Mouse (Mus musculus) liver (tissue): ENCODE data around the gene Art2b.
"Not testable (repeated sequence)": the region's sequence is repeated elsewhere in the genome, so short reads cannot be mapped to it uniquely, and the experiment has no call there.

Source experiments
- DNase-seq: peaks from one replicate; pipeline ENCODE4 v3.0.0-alpha.2; 2020; ENCODE audit warnings: mixed read lengths

Gene Art2b

DNA sequence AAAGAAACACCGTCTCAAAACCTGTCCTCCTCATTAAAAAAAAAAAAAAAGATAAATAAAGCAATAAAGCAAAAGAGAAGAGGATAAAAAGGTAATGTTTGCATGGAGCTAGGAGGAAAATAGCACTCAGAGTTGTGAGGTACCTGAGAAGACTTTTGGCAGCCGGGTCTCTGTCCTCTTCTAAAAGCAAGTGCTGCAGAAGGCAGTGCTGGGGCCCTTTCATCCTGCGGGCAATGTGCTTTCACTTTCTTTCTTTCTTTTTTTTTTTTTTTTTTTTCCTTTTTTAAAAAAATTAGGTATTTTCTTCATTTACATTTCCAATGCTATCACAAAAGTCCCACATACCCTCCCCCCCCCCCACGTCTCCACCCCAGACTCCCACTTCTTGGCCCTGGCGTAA lies at the start of gene Art2b:
Art2b (minus strand) TSS at position 193 of the 400 bp plus-strand sequence.
- DNase-seq: no peak

DNA sequence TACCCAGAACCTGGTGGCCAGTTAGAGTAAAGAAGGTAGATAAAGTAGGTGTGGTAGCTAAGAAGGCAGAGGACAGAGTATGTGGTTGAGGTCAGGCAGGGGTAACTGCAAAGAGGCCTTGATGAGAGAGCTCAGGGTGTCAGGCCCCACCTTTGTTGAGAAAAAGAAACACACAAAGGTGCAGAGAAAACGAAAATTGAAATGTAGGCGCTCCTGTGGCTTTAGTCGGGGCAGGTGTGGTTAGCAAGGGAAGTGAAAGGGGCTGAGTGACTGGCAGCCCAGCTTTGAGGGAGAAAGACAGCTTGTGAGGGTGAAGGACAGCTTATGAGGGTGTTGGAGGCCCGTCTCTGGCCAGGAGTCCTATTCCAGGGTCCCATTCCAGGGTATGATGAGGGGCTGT lies 49.1 kb upstream of the Art2b start:
- no peak for DNase-seq

DNA sequence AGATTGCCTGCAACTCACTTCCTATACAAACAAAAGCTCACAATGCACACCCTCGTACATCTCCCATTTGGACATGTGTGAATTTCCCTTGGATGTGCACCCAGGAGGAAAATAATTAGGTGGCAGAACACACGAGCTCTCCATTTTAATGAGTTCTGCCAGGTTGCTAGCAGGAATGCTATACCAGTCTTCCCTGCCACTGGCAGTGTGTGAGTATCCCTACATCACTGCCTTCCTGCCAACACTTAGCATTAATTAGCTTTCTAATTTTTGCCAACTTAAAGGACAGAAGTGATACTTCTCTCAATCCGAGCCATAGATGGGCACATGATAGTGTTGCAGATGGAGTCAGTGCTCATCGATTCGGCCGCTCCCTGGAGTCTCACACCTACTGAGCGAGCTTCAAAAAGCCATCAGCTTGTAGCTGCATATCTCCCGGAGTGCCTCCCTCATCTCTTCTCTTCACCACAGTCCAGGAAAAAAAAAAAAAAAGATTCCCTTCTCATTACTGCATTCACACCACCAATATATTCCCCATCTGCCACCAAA lies 48.3 kb upstream of the Art2b start:
- no peak for DNase-seq

DNA sequence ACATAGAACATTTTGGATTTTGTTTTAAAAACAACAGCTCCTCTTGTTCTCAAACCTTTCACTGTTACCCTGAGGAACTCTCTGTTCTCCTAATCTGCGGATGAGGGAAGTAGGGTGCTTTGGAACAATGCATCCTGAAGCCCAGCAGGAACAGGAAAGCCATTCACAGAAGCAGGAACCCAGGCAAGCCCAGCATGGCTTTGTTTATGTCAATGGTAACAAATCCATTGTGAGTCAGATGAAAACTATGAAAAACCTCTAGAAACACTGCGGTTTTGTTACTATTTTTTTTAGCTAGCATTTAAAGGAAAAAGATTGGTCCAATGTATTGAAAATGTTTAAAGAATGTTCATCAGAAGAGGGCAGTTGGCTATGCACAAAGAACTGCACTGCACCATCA lies 43.1 kb upstream of the Art2b start:
- no peak for DNase-seq

DNA sequence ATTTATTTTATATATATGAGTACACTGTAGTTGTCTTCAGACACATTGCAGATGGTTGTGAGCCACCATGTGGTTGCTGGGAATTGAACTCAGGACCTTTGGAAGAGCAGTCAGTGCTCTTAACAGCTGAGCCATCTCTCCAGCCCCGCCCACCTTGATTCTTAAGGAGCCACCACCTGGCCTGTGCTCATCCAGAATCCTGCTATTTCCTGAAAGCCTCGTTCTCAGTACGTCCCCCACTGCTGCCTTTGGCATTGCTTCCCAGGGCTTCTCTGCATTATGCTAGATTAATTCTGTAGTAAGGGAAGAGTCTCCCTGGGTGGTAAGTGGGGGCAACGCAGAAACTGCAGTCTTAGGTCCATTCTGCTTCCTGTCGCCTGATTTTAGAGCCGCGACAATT lies 41.8 kb upstream of the Art2b start:
- not testable (repeated sequence) for DNase-seq

DNA sequence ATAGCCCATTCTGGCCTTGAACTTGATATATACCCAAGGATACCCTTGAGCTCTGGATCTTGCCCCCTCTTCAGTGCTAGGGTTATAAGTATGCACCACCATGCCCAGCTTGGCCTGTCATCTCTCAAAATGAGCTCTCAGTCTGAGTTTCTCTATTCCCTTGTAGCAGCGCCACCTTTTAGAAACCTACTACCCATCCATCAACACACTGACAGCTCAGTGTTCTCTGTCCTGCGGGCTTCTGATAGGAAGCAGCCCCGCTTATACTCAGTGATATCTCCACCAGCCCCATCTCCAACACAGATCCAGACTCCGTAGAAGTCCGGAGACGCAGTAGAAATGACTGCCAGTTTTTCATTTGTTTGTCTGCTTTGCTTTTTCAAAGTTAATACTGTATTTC lies 38.9 kb upstream of the Art2b start:
- DNase-seq: no peak

DNA sequence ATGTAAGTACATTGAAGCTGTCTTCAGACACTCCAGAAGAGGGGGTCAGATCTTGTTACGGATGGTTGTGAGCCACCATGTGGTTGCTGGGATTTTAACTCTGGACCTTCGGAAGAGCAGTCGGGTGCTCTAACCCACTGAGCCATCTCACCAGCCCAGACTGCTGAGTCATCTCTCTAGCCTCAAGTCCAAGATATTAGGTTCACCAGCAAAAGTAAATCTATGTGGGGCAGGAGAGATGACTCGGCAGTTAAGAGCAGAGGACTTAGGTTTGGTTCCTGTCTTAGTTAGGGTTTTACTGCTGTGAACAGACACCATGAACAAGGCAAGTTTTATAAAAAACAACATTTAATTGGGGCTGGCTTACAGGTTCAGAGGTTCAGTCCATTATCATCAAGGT lies 36.5 kb upstream of the Art2b start:
- DNase-seq: not testable (repeated sequence)

DNA sequence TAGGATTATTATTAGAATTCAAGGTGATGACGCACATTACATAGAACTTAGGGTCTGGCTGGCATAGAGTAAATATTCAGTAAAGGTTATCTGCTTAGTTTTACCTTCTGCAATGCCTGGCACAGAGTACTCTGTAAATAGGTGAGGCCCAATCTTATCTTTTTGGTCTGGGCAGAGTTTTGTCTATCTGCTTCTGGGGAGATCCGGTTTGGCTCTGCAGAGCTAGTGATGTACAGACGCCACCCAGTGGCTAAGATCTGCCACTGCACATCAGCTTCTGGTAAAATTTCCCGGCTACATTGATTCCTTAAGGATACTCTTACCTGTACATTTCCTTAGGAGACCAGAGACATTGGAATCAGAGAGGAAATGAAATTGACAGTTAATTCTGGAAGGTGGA lies 35.0 kb upstream of the Art2b start:
- DNase-seq: peak; percentile 22

DNA sequence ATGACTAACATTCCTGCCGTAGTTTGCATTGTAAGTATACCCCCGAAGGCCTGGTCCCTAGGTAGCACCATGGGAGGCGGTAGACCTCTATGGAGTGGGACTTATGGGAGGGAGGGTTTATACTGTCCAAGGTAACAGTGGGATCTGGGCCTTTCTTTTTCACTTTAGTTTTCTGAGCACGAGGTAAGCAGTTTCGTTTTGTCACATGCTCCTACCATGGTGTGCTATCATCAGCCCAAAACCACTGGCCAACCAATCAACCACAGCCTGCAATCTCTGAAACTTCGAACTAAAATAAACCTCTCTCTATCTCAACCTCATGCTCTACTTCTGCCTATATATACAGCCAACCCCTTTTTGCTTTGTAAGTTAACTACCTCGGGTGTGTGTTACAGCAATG lies 32.9 kb upstream of the Art2b start:
- DNase-seq: no peak

DNA sequence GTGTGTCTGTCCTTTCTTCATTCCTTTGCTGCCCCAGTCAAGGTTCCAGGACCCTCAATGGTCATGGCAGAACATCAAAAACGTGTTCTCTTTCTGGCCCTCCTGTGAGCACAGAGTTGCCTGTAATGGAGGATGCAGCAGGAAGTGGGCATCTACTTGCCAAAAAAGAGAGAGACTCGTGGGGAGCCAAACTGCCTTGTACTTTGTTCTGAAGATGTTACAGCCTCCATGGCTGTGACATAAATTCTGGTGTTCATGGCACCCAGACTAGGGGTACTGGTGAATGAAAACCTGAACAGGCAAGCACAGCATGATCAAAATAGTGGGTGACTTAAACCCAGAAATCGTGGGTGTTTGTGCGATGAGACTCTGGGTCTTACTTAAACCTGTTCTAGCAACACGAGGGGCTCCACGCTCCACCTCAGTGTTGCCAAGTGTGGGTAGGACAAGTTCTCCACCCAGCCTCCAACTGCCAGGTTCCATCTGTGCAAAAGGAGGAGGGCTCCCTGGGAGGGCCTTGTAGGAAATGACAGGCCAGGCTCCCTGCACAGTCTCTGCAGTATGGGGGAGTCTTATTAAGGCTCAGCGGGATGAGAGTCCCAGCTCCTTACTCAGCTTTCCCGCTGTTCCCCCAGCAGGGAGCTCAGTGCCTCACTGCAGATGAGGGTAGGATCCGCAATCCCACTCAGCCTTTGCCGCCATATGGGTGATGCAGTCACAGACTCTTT lies 32.2 kb upstream of the Art2b start:
- DNase-seq: no peak

DNA sequence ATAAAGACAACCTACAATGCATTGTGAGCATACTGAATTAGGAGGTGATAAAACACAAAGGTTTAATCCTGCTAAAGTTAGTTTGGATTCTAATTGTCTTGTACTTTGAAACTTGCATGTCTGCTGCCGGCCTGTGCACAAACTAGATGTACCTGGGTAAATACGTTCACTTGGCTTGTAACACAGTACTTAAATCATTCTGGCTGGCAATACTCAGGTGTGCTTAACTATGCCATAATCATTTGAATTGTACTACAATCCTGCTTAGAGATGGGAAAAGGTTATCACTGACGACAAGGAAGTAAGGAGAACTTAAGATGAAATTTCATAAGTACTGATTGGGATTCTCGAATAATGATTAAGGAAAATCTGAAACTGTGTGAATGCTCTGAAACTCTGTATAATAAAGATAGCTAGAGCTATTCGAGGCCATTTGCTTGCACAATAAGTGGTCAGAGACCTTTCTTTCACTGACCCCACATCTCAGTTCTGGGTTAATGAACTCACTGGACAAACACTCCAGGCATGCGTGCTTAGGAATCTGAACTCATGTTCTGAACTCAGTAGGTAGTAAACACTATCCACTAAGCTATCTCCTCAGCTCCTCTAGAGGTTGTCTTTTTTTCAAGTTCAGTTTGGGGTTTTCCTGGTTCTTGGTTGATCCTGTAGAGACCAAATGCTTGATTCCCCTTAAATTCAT lies 30.9 kb upstream of the Art2b start:
- DNase-seq: no peak

DNA sequence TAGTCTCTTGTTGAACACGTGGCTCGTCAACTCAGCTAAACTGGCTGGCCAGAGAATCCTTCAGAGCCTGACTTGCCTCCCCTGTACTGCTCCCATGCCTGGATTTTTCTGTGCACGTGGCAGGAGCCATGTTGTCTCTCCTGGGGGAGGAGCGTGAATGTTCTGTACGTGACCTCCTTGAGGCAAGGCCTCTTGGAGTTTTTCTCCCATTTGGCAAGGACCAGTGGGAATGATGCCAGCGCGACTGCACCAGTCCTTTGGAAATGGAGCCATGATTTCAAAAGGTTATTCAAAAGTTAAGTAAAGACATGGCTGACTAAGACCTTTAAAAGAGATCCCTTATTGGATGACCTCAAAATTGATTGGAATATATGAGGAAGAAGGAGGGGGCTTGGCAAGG lies 30.0 kb upstream of the Art2b start:
- no peak for DNase-seq

DNA sequence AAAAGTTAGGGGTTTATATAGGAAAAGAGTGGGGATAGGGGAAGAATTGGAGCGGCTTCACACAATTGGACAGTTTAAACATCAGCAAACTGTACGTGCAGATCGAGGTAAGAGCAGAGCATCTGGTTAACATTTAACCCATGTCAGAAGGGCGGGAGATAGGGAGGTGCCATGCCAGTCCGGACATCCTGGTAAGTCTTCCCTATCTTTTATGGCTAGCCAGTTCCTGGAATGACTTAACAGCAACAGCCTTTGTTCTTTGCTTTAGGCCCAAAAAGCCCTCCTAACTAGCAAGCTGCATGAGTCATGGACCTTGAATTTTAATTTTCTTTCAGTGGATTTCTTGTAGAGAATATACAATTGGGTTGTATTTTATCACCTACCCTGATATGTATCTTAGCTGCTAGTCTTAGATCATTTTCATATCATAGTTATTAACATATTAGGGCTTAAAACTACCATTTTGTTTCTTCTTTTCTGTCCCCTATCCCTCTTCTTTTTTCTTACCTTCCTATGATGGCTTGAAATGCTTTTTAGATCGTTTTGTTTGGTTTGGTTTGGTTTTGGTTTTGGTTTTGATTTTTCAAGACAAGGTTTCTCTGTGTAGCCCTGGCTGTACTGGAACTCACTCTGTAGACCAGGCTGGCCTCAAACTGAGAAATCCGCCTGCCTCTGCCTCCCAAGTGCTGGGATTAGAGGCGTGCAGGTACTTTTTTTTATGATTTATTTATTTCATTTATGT lies 27.6 kb upstream of the Art2b start:
- DNase-seq: not testable (repeated sequence)

DNA sequence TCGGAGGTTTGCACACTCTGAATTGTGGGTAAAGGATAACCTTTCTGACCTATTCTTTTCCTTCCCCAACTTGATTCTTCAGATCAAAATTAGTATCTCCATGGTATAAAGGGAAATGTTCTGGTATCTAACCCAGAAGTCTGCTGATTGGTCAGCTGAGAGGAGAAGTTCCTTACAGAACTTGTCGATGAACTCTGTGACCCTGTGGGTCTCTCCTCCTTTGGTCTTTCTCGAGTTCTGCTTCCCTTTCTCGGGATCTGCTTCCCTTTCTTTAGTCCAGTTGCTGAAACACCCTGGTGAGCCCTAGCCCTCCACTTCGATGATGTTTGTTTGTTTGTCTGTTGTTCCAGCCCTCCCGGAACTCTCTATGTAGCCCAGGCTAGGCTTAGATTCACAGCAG lies 22.4 kb upstream of the Art2b start:
- no peak for DNase-seq

DNA sequence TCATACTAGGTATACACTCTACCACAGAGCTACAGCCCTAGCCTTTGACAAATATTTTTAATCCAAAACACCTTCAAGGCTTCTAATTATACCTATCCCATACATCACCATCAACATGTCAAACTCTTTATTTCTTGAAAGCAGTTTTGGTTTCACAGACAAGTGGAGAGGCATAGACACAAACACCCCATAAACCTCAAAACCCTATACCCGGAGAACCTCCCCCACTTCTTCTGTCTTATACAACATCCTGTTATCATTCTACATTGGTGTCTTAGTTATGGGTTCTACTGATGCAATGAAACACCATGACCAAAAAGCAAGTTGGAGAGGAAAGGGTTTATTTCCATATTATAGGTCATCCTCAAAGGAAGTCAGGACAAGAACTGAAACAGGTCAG lies 15.0 kb upstream of the Art2b start:
- DNase-seq: no peak

DNA sequence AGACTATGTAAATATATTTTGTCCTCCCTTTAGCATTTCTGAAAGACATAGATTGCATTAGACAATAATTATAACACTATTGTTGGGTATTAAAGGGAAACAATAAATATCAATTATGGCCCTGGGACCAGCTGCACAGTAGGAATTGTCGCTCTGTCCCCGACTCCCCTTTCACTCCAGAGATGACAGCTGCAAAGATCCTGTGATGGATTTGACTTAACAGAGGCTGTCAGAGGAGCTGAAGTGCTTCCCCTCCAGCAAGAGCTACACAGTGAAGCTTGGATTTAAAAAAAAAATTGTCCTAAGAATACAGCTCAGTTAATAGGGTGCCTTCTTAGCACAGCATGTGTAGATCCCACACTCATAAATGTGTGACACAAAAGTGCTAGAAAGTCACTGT lies 13.1 kb upstream of the Art2b start:
- no peak for DNase-seq

DNA sequence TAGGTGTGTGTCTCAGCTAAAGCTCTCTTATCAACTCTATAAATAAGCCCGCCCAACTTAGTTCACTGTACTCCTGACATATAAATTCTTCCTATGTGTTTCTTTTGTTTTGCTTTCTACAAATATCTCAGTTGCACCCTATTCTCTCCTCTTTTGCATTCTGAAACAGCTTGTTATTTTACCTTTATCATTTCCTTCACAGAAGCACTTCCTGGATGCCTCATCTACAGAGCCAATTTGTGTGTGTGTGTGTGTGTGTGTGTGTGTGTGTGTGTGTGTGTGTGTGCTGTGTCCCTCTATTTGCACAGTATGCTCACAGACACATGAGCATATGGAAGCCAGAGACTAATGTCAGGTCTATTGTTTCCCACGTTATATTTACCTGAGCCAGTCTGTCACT lies 9.6 kb upstream of the Art2b start:
- no peak for DNase-seq

DNA sequence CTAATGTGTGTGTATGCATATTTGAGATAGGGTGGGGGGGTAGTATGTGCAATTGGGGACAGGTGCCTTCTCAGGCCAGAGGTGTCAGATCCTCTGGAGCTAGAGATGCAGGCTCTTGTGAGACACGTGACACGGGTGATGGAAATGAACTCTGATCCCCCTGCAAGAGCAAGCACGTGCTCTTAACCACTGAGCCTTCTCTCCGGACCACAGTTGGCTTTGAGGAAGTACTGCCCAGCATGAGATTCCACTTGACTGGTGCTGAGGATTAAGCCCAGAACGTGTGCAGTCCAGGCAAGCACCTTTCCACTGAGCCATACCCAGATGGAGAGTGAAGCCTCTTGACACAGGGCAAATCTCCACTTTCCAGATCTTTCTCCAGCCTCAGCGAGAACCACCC lies 1.1 kb downstream of the Art2b start:
- DNase-seq: not testable (repeated sequence)

DNA sequence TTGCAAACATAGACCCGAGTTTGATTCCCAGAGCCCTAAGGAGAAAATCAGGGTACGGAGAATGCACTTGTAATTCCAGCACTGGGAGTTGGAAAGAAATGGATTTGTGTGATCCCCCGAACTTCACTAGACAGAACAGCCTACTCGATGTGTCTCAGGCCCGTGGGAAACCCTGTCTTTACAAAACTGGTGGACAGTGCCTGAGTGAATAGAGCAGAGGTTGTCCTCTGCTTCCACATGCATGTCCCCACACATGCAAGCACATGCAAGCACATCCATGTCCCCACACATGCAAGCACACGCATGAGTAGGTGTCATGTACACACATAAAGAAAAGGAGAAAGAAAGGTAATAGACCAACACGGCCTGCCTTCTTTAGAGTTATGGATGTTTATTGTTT lies 3.4 kb downstream of the Art2b start:
- DNase-seq: no peak

DNA sequence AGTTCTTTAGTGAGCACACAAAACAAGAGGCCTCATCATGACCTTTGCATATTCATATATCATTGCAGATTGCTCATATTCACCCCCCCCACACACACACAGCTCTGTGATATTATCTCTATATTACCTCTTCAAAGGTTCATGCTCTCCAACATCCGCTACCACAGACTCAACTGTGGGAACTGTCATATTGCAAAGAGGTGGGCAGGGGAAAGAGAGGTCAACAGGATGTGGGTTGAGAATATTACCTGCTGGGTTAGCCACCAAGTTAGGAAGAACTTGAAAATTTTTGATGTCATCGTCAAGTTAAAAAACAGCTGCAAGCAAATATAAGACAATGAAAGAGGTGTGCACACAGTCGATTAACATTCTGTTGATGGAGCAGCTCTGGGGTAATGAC lies 4.5 kb downstream of the Art2b start:
- DNase-seq: not testable (repeated sequence)

DNA sequence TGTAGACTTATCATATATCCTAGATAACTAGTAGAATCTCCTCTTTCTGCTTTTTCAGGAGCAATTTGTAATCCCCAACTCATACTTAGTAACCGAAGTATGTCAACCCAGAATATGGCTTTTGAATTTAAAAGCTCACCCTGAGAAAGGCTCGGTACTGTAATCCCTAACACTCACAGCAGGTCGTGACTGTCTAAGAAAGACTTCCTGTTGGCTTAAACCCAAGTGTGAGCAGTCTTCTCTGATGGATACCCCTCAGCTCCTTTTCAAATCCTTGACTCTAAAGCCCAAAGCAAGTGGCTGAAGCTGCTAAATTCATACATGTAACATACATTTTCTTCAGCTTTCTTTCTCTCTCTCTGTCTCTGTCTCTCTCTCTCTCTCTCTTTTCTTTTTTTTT lies 11.0 kb downstream of the Art2b start:
- no peak for DNase-seq

DNA sequence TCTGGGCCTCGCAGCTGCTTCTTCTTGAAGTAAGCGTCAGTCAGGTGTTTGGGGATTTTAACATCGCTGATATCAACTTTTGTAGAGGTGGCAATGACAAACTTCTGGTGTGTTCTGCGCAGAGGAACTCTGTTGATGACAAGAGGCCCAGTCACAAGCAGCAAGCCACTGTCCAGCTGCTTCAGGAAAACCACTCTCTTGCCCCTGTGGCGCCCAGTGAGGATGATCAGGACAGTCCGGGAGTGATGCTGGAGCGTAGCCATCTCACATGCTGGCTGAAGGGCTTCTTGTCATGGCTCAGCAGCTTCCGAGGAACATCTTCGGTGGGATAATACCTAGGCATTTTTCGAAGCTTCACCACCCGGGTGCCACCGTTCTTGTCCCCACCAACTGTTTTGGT lies 11.8 kb downstream of the Art2b start:
- DNase-seq: not testable (repeated sequence)

DNA sequence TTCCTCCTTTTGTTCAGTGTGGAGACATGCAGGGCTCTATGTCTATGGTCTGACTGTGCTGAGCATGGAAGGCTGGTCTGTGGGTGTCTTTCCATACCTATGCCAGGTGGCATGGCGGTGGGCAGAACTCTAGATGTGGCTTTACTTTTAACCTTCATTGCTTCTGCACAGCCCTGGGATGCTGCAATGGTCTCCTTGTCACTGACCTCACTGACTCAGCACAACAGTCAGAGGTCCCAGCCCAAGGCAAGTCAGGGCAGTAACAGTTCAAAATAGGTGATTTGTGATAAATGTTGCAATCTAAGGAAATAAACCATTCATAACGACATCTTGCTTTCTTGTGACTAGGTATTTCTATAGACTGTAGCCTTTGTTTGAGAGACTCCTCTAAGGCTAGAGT lies 21.3 kb downstream of the Art2b start:
- no peak for DNase-seq

DNA sequence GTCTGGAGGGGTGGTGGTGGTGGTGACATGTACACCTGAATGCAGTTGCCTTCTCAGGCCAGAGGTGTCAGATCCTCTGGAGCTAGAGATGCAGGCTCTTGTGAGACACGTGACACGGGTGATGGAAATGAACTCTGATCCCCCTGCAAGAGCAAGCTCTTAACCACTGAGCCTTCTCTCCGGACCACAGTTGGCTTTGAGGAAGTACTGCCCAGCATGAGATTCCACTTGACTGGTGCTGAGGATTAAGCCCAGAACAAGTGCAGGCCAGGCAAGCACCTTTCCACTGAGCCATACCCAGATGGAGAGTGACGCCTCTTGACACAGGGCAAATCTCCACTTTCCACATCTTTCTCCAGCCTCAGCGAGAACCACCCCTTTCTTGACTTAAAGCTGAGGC lies 26.0 kb downstream of the Art2b start:
- not testable (repeated sequence) for DNase-seq
